Mouse (Mus musculus) liver, embryonic 14.5 days (tissue): ENCODE data around the gene Ldah. TPM values are rescaled to one million over a fixed set of nuclear protein-coding genes. Genes with fewer than 3 reads are reported as not detected.

Experiments used
- ATAC-seq: fragments of 200-750 bp; cut with Nextera tagmentation; 2 replicates; pipeline ENCODE4 v1.8.0; 2017; ENCODE audit warnings: moderate number of reproducible peaks, mild to moderate bottlenecking, moderate library complexity; ENCODE audit not compliant: insufficient read depth
- DNase-seq, 3 experiments: peaks; one replicate each; pipeline ENCODE4 v3.0.0-alpha.2; 2012 to 2013; ENCODE audit warnings: low read depth in 3 of 3, low spot score in 3 of 3
- H3K27ac ChIP-seq: fragments of 300-500 bp; sonication (generic); 2 replicates; pipeline ENCODE4 v1.5.1; 2014; ENCODE audit warnings: moderate library complexity, mild to moderate bottlenecking, control low read depth, inconsistent platforms
- H3K27me3 ChIP-seq: fragments of 300-500 bp; sonication (generic); 2 replicates; pipeline ENCODE4 v1.6.1; 2014; ENCODE audit warnings: mild to moderate bottlenecking, low read length, moderate library complexity; ENCODE audit not compliant: control insufficient read depth, insufficient read depth
- H3K36me3 ChIP-seq: fragments of 300-500 bp; sonication (generic); replicated peaks from 2 replicates; pipeline ENCODE4 v1.6.1; 2014; ENCODE audit warnings: low read depth; ENCODE audit not compliant: control insufficient read depth, insufficient read depth
- H3K4me1 ChIP-seq, 2 experiments: fragments of 200-500 bp in 1 of 2; fragments of 300-500 bp in 1 of 2; sonication (generic) in 1 of 2; replicated peaks; 2 replicates each; pipeline ENCODE4 v1.6.1; 2012 to 2014; ENCODE audit warnings: antibody characterized with exemption in 1 of 2, inconsistent platforms in 1 of 2, low read length in 1 of 2; ENCODE audit not compliant: control insufficient read depth in 2 of 2, insufficient read depth in 2 of 2
- H3K4me2 ChIP-seq: fragments of 300-500 bp; sonication (generic); 2 replicates; pipeline ENCODE4 v1.6.1; 2014; ENCODE audit warnings: low read depth, mild to moderate bottlenecking, control low read depth, moderate library complexity
- H3K4me3 ChIP-seq, 2 experiments: fragments of 200-500 bp in 1 of 2; fragments of 300-500 bp in 1 of 2; sonication (generic) in 1 of 2; 2 replicates each; pipeline ENCODE4 v1.5.1; 2012 to 2014; ENCODE audit warnings: low read depth in 2 of 2, low read length in 2 of 2, mild to moderate bottlenecking in 2 of 2, control low read depth in 1 of 2, inconsistent platforms in 1 of 2, moderate library complexity in 1 of 2; ENCODE audit not compliant: insufficient read depth in 1 of 2
- H3K9ac ChIP-seq: fragments of 300-500 bp; sonication (generic); replicated peaks from 2 replicates; pipeline ENCODE4 v1.6.1; 2014; ENCODE audit warnings: mild to moderate bottlenecking, control low read depth, moderate library complexity
- H3K9me3 ChIP-seq: fragments of 300-500 bp; sonication (generic); 2 replicates; pipeline ENCODE4 v1.6.1; 2016; ENCODE audit warnings: low read length, mixed read lengths; ENCODE audit not compliant: control insufficient read depth
- CTCF ChIP-seq: IDR thresholded peaks from 2 replicates; pipeline ENCODE4 v1.5.1; 2016; ENCODE audit warnings: antibody characterized with exemption, low read depth, control low read depth
- EP300 ChIP-seq: IDR thresholded peaks from 2 replicates; pipeline ENCODE4 v1.6.1; 2016; ENCODE audit warnings: antibody characterized with exemption, low read depth
- WGBS: fragments of 180-500 bp; shearing (Covaris S2); extraction: QIAGEN DNeasy Blood & Tissue Kit; methylation state at CpG from one replicate; pipeline ENCODE4 v1.1.7; 2014; ENCODE audit not compliant: insufficient replicate concordance; 5-methylcytosine and 5-hydroxymethylcytosine counted together
- polyA plus RNA-seq, 2 experiments: library from polyadenylated mRNA; depleted of rRNA in 1 of 2; stranded (reverse) in 1 of 2; unstranded in 1 of 2; fragments of >200 nt; fragmentation: Nextera tagmentation in 1 of 2; extraction: Ambion mirVana in 1 of 2; gene quantifications; 2 replicates each; pipeline versions ENCODE4 v1.2.1 to v1.2.3; 2012 to 2014

Gene Ldah
- polyA plus RNA-seq, 2 experiments = 13.3 to 21.2 TPM

DNA sequence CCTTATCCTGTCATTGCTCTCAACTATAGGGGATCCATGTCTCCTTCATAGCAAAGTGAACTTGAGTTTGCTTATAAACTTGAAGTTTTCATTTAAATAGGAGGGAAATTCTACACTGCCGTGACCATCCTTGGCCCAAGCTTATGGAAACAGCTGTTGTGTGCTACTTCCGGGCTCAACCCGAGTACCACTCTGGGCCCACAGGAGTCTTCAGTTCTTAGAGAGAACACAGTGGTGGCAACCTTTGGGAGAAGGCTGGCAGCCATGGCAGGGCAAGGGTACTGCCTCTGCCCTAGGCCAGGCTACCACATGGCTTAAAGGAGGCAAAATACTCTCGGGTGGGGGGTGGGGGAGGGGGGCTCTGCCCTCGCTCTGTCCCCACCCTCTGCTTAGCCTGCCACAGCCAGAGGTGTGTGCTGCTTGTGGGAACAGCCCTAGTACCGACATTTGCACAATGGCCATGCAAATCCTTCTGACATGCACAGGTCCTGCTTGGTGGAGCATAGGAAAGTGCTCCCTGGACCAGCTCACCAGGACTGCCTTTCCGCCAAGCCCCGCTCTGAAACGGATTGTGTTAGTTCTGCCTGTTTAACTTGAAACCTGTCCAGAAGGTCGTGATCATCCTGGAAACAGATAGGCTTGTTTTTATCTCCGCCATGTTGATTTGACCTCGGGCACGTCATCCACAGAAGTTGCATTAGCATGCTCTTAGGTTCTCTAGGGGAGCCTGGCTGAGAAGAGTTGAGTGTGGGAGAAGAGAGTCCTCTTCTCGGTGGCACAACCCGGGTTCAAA lies 73.5 kb downstream of the Ldah start:
- Histone ChIP-seq H3K27ac (no peak overlapping the region), H3K9me3 (no peaks in the 10 kb centered on the region), H3K4me1 (no peaks in the 10 kb centered on the region), H3K9ac (no peak overlapping the region), H3K4me3 (no peak overlapping the region), H3K36me3 (no peaks in the 10 kb centered on the region; the same call in none of the 2 replicates), H3K27me3 (no peaks in the 10 kb centered on the region), H3K4me2 (no peak overlapping the region)
- no peak for ATAC-seq
- WGBS = 75% methylated on average over 15 of the region's 15 CpGs
- no peak for DNase-seq
- TF ChIP-seq EP300 = no peak
- TF ChIP-seq CTCF = no peak

DNA sequence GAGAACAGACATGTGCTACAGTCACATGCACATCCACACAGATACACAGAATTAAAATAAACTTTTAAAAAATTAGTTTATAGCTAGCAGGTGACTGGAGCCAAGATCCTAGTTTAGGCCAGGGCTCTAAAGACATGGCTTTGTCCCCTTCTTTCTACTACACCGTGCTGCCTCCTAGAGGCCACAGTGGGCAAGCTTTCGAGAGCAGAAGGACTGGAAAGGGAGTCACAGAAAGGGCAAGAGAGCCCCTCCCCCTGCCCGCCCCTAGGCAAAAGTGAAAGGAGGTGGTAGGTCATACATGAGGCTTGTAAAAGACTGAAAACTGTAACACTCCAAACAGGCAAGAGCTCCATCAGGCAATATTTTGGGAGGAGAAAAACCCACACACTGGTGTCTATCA lies 80.1 kb downstream of the Ldah start:
- Histone ChIP-seq H3K36me3 (no peaks in the 10 kb centered on the region), H3K4me1 (no peaks in the 10 kb centered on the region), H3K9ac (no peak overlapping the region), H3K9me3 (no peaks in the 10 kb centered on the region), H3K4me3 (no peak overlapping the region), H3K27me3 (no peaks in the 10 kb centered on the region), H3K4me2 (no peak overlapping the region), H3K27ac (no peak overlapping the region)
- ATAC-seq (no peak), DNase-seq (no peak)
- TF ChIP-seq CTCF = peak; percentile 23; the same call in 1 of the 2 replicates
- no peak for TF ChIP-seq EP300
- 47% methylated on average over 3 of the region's 3 CpGs for WGBS

DNA sequence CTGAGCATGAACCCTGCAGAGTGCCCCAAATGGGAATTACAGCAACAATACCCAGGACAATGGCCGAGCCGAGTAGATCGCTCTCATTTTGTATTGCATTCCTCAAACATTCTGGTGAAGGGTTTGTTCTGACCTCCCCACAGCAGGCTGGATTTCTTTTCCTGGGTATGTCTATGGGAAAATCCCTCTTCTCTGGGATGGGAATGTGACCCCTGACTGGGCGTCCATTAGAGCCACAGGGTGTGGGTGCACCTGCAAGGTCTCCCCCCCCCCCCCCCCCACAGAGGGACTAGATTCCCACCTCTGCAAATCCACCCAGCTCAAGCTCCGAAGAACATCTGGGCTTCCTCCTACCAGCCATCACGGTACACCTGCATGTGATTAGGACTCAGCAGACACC lies 81.2 kb downstream of the Ldah start:
- Histone ChIP-seq H3K9ac (no peak overlapping the region), H3K36me3 (no peaks in the 10 kb centered on the region), H3K27me3 (no peaks in the 10 kb centered on the region), H3K9me3 (no peaks in the 10 kb centered on the region), H3K27ac (no peak overlapping the region), H3K4me3 (no peak overlapping the region), H3K4me1 (no peaks in the 10 kb centered on the region), H3K4me2 (no peak overlapping the region)
- ATAC-seq (no peak), DNase-seq (no peak)
- 80% methylated on average over 6 of the region's 6 CpGs for WGBS
- no peak for TF ChIP-seq CTCF
- no peak for TF ChIP-seq EP300

DNA sequence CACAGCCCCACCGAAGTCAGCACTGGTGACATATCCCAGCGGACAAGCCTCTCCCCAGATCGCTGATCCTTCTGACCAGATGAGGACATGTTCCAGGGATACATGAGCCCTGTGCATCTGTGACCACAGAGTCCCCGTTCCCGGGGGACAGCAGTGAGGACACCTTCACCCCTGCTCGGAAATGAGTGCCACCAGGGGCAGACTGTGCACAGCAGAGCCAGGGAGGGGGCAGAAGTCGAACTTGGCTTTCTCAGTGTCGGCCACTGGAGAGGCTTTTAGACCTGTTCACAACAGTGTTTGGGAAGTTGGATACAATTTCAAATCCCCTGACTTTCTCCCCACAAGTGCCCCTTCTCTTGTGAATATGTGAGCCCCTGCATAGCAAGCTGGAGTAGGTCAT lies 81.6 kb downstream of the Ldah start:
- Histone ChIP-seq H3K9me3 (no peaks in the 10 kb centered on the region), H3K4me3 (no peak overlapping the region), H3K36me3 (no peaks in the 10 kb centered on the region), H3K27me3 (no peaks in the 10 kb centered on the region), H3K4me2 (no peak overlapping the region), H3K4me1 (no peaks in the 10 kb centered on the region), H3K27ac (no peak overlapping the region), H3K9ac (no peak overlapping the region)
- TF ChIP-seq EP300 (no peak), CTCF (no peak)
- WGBS = 76% methylated on average over 8 of the region's 8 CpGs
- ATAC-seq = no peak
- no peak for DNase-seq

DNA sequence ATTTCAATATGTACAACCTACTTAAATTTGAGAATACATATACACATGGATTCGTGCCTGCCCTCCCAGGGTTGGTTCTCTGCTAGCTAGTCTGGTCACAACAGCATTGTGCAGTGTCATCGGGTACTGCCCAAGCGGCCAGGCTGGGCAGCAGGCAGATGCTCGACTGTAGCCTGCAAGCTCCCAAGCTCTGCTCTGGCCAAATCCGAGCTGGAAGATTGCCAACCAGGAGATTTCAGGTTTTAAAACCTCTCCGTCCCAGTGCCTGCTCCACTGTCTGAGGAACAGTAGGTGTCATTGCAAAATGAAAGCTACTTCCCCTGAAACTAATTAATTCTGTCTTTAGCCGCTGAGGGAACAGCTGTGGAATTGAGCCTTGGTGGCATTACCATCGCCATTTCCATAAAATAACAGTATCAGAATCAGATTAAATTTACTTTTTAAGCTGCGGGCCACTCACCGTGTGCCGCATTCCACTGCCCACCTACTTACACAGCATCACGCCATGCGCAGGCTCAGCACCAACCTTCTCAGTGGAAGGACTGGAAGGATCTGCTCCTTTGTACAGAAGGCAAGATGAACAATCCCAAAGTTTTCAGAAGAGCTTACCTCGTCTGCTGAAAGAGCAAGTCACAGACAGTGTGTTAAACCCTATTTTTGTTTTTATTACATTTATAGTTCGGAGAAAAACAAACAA lies 83.4 kb downstream of the Ldah start:
- Histone ChIP-seq H3K27me3 (peaks cover 5% of the 10 kb centered on the region; the same call in 1 of the 2 replicates), H3K27ac (no peak overlapping the region), H3K36me3 (no peaks in the 10 kb centered on the region), H3K9ac (no peak overlapping the region), H3K9me3 (no peaks in the 10 kb centered on the region), H3K4me2 (no peak overlapping the region), H3K4me3 (no peak overlapping the region), H3K4me1 (no peaks in the 10 kb centered on the region; a peak in 1 of 4 replicates)
- 61% methylated on average over 15 of the region's 15 CpGs for WGBS
- no peak for TF ChIP-seq CTCF
- TF ChIP-seq EP300 = no peak
- ATAC-seq (no peak), DNase-seq (no peak)
